Mouse (Mus musculus): ENCODE results near the gene Nmu. TPM values are rescaled to one million over a fixed set of nuclear protein-coding genes. Genes with fewer than 3 reads are reported as not detected.

Nmu gene
- polyA plus RNA-seq (2014; fragmentation: Nextera tagmentation; extraction: Ambion mirVana): 0.23 and 0.30 TPM in 2 replicates

- peaks cover 14% of the 10 kb centered on the region for H3K27me3 ChIP-seq (ENCODE audit: insufficient read depth, low read length)
- peak within 1 kb of the TSS; percentile 69 for H3K4me2 ChIP-seq
- DNase-seq: no peak
- no peak within 1 kb of the TSS for H3K9ac ChIP-seq
- TF ChIP-seq CTCF (IDR thresholded peaks at IDR 0.05; ENCODE audit: low read depth): no peak
- 0 out of 2 replicates have a peak, but pooled peaks cover 3% of the 10 kb centered on the region for H3K4me1 ChIP-seq (ENCODE audit: insufficient read depth)
- H3K36me3 ChIP-seq (ENCODE audit: insufficient read depth): no peaks in the 10 kb centered on the region
- no peak within 1 kb of the TSS for H3K27ac ChIP-seq (ENCODE audit: low read depth)
- peak; percentile 60; the same call in 1 of the 2 replicates for ATAC-seq (ENCODE audit: insufficient read depth)
- peak within 1 kb of the TSS; percentile 34 for H3K4me3 ChIP-seq (ENCODE audit: low read depth, low read length)
- no peaks in the 10 kb centered on the region for H3K9me3 ChIP-seq (ENCODE audit: low read depth, low read length)
- WGBS: 5% methylated on average over 35 of the region's 35 CpGs
These were observed at the start of gene Nmu for GRCm38 (mm10) chr5:76363453-76364104. Gene Nmu (minus strand): TSS chr5:76363788.

GRCm38 (mm10) chr5:76411697-76412096 lies 48.1 kb upstream of the Nmu start:
- H3K27me3 ChIP-seq (ENCODE audit: insufficient read depth, low read length): no peaks in the 10 kb centered on the region
- H3K27ac ChIP-seq (ENCODE audit: low read depth): no peak overlapping the region
- no peaks in the 10 kb centered on the region for H3K4me1 ChIP-seq (ENCODE audit: insufficient read depth)
- H3K36me3 ChIP-seq (ENCODE audit: insufficient read depth): no peaks in the 10 kb centered on the region
- no peak for TF ChIP-seq CTCF (IDR thresholded peaks at IDR 0.05; ENCODE audit: low read depth)
- H3K4me2 ChIP-seq: no peak overlapping the region
- no peaks in the 10 kb centered on the region for H3K9me3 ChIP-seq (ENCODE audit: low read depth, low read length)
- no peak overlapping the region for H3K9ac ChIP-seq
- DNase-seq: peak; percentile 86
- H3K4me3 ChIP-seq (ENCODE audit: low read depth, low read length): no peak overlapping the region
- WGBS: 32% methylated on average over 4 of the region's 4 CpGs
- ATAC-seq (ENCODE audit: insufficient read depth): peak; percentile 92

- H3K9ac ChIP-seq: no peak overlapping the region
- no peak overlapping the region for H3K4me3 ChIP-seq (ENCODE audit: low read depth, low read length)
- H3K27me3 ChIP-seq (ENCODE audit: insufficient read depth, low read length): no peaks in the 10 kb centered on the region
- 87% methylated on average over 5 of the region's 5 CpGs for WGBS
- no peaks in the 10 kb centered on the region for H3K4me1 ChIP-seq (ENCODE audit: insufficient read depth)
- H3K27ac ChIP-seq (ENCODE audit: low read depth): no peak overlapping the region
- TF ChIP-seq CTCF (IDR thresholded peaks at IDR 0.05; ENCODE audit: low read depth): no peak
- no peaks in the 10 kb centered on the region for H3K36me3 ChIP-seq (ENCODE audit: insufficient read depth)
- no peak for ATAC-seq (ENCODE audit: insufficient read depth)
- H3K9me3 ChIP-seq (ENCODE audit: low read depth, low read length): no peaks in the 10 kb centered on the region
- DNase-seq: no peak
- H3K4me2 ChIP-seq: no peak overlapping the region
These were observed 30.8 kb upstream of the Nmu start for GRCm38 (mm10) chr5:76394382-76394781.

- Histone ChIP-seq H3K36me3 (ENCODE audit: insufficient read depth) (no peaks in the 10 kb centered on the region), H3K27me3 (ENCODE audit: insufficient read depth, low read length) (no peaks in the 10 kb centered on the region), H3K27ac (ENCODE audit: low read depth) (no peak overlapping the region), H3K9me3 (ENCODE audit: low read depth, low read length) (no peaks in the 10 kb centered on the region), H3K4me3 (ENCODE audit: low read depth, low read length) (no peak overlapping the region), H3K9ac (no peak overlapping the region), H3K4me2 (no peak overlapping the region), H3K4me1 (ENCODE audit: insufficient read depth) (no peaks in the 10 kb centered on the region)
- WGBS: 72% methylated on average over 10 of the region's 10 CpGs
- ATAC-seq (ENCODE audit: insufficient read depth): no peak
- DNase-seq: no peak
- no peak for TF ChIP-seq CTCF (IDR thresholded peaks at IDR 0.05; ENCODE audit: low read depth)
These were observed 25.6 kb upstream of the Nmu start for GRCm38 (mm10) chr5:76389041-76389795.

GRCm38 (mm10) chr5:76388474-76388873 lies 24.9 kb upstream of the Nmu start:
- WGBS: 86% methylated on average over 2 of the region's 2 CpGs
- no peak for TF ChIP-seq CTCF (IDR thresholded peaks at IDR 0.05; ENCODE audit: low read depth)
- H3K4me2 ChIP-seq: no peak overlapping the region
- H3K9ac ChIP-seq: no peak overlapping the region
- no peak for DNase-seq
- H3K27ac ChIP-seq (ENCODE audit: low read depth): no peak overlapping the region
- no peaks in the 10 kb centered on the region for H3K9me3 ChIP-seq (ENCODE audit: low read depth, low read length)
- H3K4me1 ChIP-seq (ENCODE audit: insufficient read depth): no peaks in the 10 kb centered on the region
- H3K27me3 ChIP-seq (ENCODE audit: insufficient read depth, low read length): no peaks in the 10 kb centered on the region
- no peaks in the 10 kb centered on the region for H3K36me3 ChIP-seq (ENCODE audit: insufficient read depth)
- no peak for ATAC-seq (ENCODE audit: insufficient read depth)
- no peak overlapping the region for H3K4me3 ChIP-seq (ENCODE audit: low read depth, low read length)

- no peak for ATAC-seq (ENCODE audit: insufficient read depth)
- Histone ChIP-seq H3K4me1 (ENCODE audit: insufficient read depth) (no peaks in the 10 kb centered on the region), H3K36me3 (ENCODE audit: insufficient read depth) (no peaks in the 10 kb centered on the region), H3K4me3 (ENCODE audit: low read depth, low read length) (no peak overlapping the region), H3K27ac (ENCODE audit: low read depth) (no peak overlapping the region), H3K27me3 (ENCODE audit: insufficient read depth, low read length) (no peaks in the 10 kb centered on the region), H3K9me3 (ENCODE audit: low read depth, low read length) (no peaks in the 10 kb centered on the region), H3K9ac (no peak overlapping the region), H3K4me2 (no peak overlapping the region)
- WGBS: 82% methylated on average over 6 of the region's 6 CpGs
- no peak for TF ChIP-seq CTCF (IDR thresholded peaks at IDR 0.05; ENCODE audit: low read depth)
- DNase-seq: no peak
These were observed 20.1 kb upstream of the Nmu start for GRCm38 (mm10) chr5:76383673-76384072.

- H3K27me3 ChIP-seq (ENCODE audit: insufficient read depth, low read length): no peaks in the 10 kb centered on the region
- ATAC-seq (ENCODE audit: insufficient read depth): no peak
- no peak overlapping the region for H3K4me2 ChIP-seq
- H3K36me3 ChIP-seq (ENCODE audit: insufficient read depth): no peaks in the 10 kb centered on the region
- WGBS: 71% methylated on average over 5 of the region's 5 CpGs
- H3K27ac ChIP-seq (ENCODE audit: low read depth): no peak overlapping the region
- H3K9me3 ChIP-seq (ENCODE audit: low read depth, low read length): no peaks in the 10 kb centered on the region
- no peak overlapping the region for H3K4me3 ChIP-seq (ENCODE audit: low read depth, low read length)
- H3K9ac ChIP-seq: no peak overlapping the region
- no peak for DNase-seq
- no peak for TF ChIP-seq CTCF (IDR thresholded peaks at IDR 0.05; ENCODE audit: low read depth)
- no peaks in the 10 kb centered on the region for H3K4me1 ChIP-seq (ENCODE audit: insufficient read depth)
These were observed 18.2 kb upstream of the Nmu start for GRCm38 (mm10) chr5:76381836-76382235.
